Mouse (Mus musculus) forebrain, embryonic 12.5 days (tissue): ENCODE data around the gene Tmprss11f. TPM values are rescaled to one million over a fixed set of nuclear protein-coding genes. Genes with fewer than 3 reads are reported as not detected.

Source experiments
- ATAC-seq: fragments of 200-750 bp; cut with Nextera tagmentation; 2 replicates; pipeline ENCODE4 v1.8.0; 2017; ENCODE audit warnings: moderate TSS enrichment; ENCODE audit not compliant: low FRiP score
- H3K27ac ChIP-seq: fragments of 300-500 bp; sonication (generic); 2 replicates; pipeline ENCODE4 v1.5.1; 2016; ENCODE audit warnings: mild to moderate bottlenecking
- H3K27me3 ChIP-seq: fragments of 300-500 bp; sonication (generic); 2 replicates; pipeline ENCODE4 v1.6.1; 2016; ENCODE audit warnings: mild to moderate bottlenecking
- H3K36me3 ChIP-seq: fragments of 300-500 bp; sonication (generic); replicated peaks from 2 replicates; pipeline ENCODE4 v1.6.1; 2016; ENCODE audit warnings: mild to moderate bottlenecking
- H3K4me1 ChIP-seq: fragments of 300-500 bp; sonication (generic); 2 replicates; pipeline ENCODE4 v1.6.1; 2016
- H3K4me2 ChIP-seq: fragments of 300-500 bp; sonication (generic); 2 replicates; pipeline ENCODE4 v1.6.1; 2016; ENCODE audit warnings: mild to moderate bottlenecking, moderate library complexity
- H3K4me3 ChIP-seq: fragments of 300-500 bp; sonication (generic); replicated peaks from 2 replicates; pipeline ENCODE4 v1.5.1; 2016; ENCODE audit warnings: mild to moderate bottlenecking
- H3K9ac ChIP-seq: fragments of 300-500 bp; sonication (generic); 2 replicates; pipeline ENCODE4 v1.6.1; 2016; ENCODE audit warnings: mild to moderate bottlenecking
- H3K9me3 ChIP-seq: fragments of 300-500 bp; sonication (generic); 2 replicates; pipeline ENCODE4 v1.6.1; 2016
- WGBS: fragments of 180-500 bp; shearing (Covaris S2); methylation state at CpG from one replicate; pipeline ENCODE4 v1.1.7; 2016; 5-methylcytosine and 5-hydroxymethylcytosine counted together
- polyA plus RNA-seq: library from polyadenylated mRNA; unstranded; fragments of >200 nt; fragmentation: Nextera tagmentation; extraction: Ambion mirVana; gene quantifications from 2 replicates; pipeline ENCODE4 v1.2.1, GENCODE M21; 2016

The Tmprss11f gene
- polyA plus RNA-seq, 1 experiment from 2014 or later, result not detected

GRCm38 (mm10) chr5:86518500-86518899, 113.7 kb downstream of the Tmprss11f start, which contains the start of gene Tmprss11g:
Gene Tmprss11g, minus strand, starts transcription at chr5:86518600.
- no peak for ATAC-seq
- Histone ChIP-seq H3K27me3 (no peaks in the 10 kb centered on the region), H3K4me2 (no peak within 1 kb of the TSS), H3K9me3 (no peaks in the 10 kb centered on the region), H3K9ac (no peak within 1 kb of the TSS), H3K27ac (no peak within 1 kb of the TSS), H3K36me3 (no peaks in the 10 kb centered on the region), H3K4me1 (no peaks in the 10 kb centered on the region), H3K4me3 (no peak within 1 kb of the TSS)
- 86% methylated on average over 9 of the region's 9 CpGs for WGBS

GRCm38 (mm10) chr5:86511538-86511937, 120.7 kb downstream of the Tmprss11f start:
- Histone ChIP-seq H3K4me3 (no peak overlapping the region), H3K27me3 (no peaks in the 10 kb centered on the region), H3K9me3 (no peaks in the 10 kb centered on the region), H3K36me3 (no peaks in the 10 kb centered on the region), H3K4me2 (no peak overlapping the region), H3K9ac (no peak overlapping the region), H3K4me1 (no peaks in the 10 kb centered on the region), H3K27ac (no peak overlapping the region)
- no peak for ATAC-seq
- 28% methylated on average over 5 of the region's 5 CpGs for WGBS

GRCm38 (mm10) chr5:86493453-86493852, 138.8 kb downstream of the Tmprss11f start:
- Histone ChIP-seq H3K4me1 (no peaks in the 10 kb centered on the region), H3K4me3 (no peak overlapping the region), H3K9ac (no peak overlapping the region), H3K27me3 (no peaks in the 10 kb centered on the region), H3K36me3 (no peaks in the 10 kb centered on the region), H3K9me3 (no peaks in the 10 kb centered on the region), H3K27ac (no peak overlapping the region), H3K4me2 (no peak overlapping the region)
- WGBS, result 83% methylated on average over 1 of the region's 1 CpGs
- ATAC-seq, result no peak

- Histone ChIP-seq H3K27ac (no peak overlapping the region), H3K9me3 (no peaks in the 10 kb centered on the region), H3K4me2 (no peak overlapping the region), H3K4me3 (no peak overlapping the region), H3K36me3 (no peaks in the 10 kb centered on the region), H3K27me3 (no peaks in the 10 kb centered on the region), H3K9ac (no peak overlapping the region), H3K4me1 (no peaks in the 10 kb centered on the region)
- no peak for ATAC-seq
- WGBS, result 74% methylated on average over 2 of the region's 2 CpGs
These were observed 149.7 kb downstream of the Tmprss11f start for GRCm38 (mm10) chr5:86482562-86482961.

GRCm38 (mm10) chr5:86482031-86482430, 150.2 kb downstream of the Tmprss11f start:
- Histone ChIP-seq H3K4me1 (no peaks in the 10 kb centered on the region), H3K4me2 (no peak overlapping the region), H3K36me3 (no peaks in the 10 kb centered on the region), H3K27me3 (no peaks in the 10 kb centered on the region), H3K4me3 (no peak overlapping the region), H3K9ac (no peak overlapping the region), H3K27ac (no peak overlapping the region), H3K9me3 (no peaks in the 10 kb centered on the region)
- no peak for ATAC-seq
- 77% methylated on average over 1 of the region's 1 CpGs for WGBS

GRCm38 (mm10) chr5:86473859-86474258, 158.4 kb downstream of the Tmprss11f start:
- Histone ChIP-seq H3K4me1 (no peaks in the 10 kb centered on the region), H3K4me3 (no peak overlapping the region), H3K27me3 (no peaks in the 10 kb centered on the region), H3K4me2 (no peak overlapping the region), H3K36me3 (no peaks in the 10 kb centered on the region), H3K9me3 (no peaks in the 10 kb centered on the region), H3K27ac (no peak overlapping the region), H3K9ac (no peak overlapping the region)
- no peak for ATAC-seq
- 85% methylated on average over 9 of the region's 9 CpGs for WGBS

Other genes starting within 250 kb of the Tmprss11f start
- 0.11 TPM in 1 of 2 replicates, not detected in the other for gene Tmprss11a, start 163.4 kb downstream of the Tmprss11f start, polyA plus RNA-seq
- gene Tmprss11g, start 113.8 kb downstream of the Tmprss11f start, polyA plus RNA-seq, result not detected in 2 replicates
- not detected in 2 replicates for gene Tmprss11b, start 43.9 kb upstream of the Tmprss11f start, polyA plus RNA-seq
- 0.06 TPM in 1 of 2 replicates, not detected in the other for gene Tmprss11e, start 113.4 kb upstream of the Tmprss11f start, polyA plus RNA-seq
- gene Ythdc1, start 171.8 kb upstream of the Tmprss11f start, polyA plus RNA-seq, result 54.1 and 55.4 TPM in 2 replicates